Mouse (Mus musculus): ENCODE measurements around the gene Ndrg3.
A peak's percentile ranks its signal among the peaks of the same experiment; 100 is the strongest.

Ndrg3 gene

GRCm38 (mm10) chr2:156991470-156992319, at the start of gene Ndrg3:
Gene Ndrg3 (minus strand): TSS chr2:156992056.
- peak; percentile 99 for DNase-seq (ENCODE audit: low read depth)

GRCm38 (mm10) chr2:157041421-157041820, 49.6 kb upstream of the Ndrg3 start:
- DNase-seq (ENCODE audit: low read depth): no peak

- DNase-seq (ENCODE audit: low read depth): no peak
Observed at GRCm38 (mm10) chr2:157040649-157041046, 48.8 kb upstream of the Ndrg3 start.

- DNase-seq (ENCODE audit: low read depth): no peak
Observed at GRCm38 (mm10) chr2:157039900-157040648, 48.2 kb upstream of the Ndrg3 start.

DNA sequence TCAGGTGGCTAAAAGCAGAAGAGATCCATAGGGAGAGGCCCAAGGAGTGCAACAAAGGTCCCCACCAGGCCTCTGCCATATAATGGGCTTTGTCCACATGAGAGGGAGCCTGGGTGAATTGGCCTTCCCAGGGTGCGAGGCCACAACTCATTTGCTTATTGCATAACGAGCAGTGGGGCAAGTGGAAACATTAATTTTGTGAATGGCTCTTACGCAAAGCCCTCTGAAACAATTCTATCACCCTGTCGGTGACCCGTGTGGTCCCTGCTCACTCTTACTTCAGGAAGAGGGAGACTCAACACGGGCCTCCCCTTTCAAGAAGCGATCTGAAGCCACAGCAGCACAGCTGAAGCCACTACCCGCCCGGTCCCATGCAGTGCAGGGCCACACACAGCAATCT, 45.4 kb upstream of the Ndrg3 start:
- no peak for DNase-seq (ENCODE audit: low read depth)

DNA sequence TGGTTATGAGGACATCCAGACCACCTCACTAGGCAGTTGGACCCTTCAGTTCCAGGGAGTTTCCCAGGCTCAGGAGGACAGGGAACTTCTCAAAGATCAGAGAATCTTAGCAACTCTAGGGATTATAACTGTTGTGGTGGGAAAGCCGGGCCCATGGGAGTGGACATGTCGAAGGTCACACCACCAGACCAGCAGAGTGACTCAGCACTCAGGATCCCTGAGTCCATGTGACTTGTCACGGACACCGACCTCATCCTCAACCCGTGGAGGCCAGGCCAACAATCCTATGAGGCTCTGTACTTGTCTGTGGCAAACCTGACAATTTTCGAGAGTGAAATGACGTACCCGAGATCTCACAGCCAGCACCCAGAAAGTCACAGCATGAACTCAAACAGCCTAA, 44.5 kb upstream of the Ndrg3 start:
- DNase-seq (ENCODE audit: low read depth): no peak

DNA sequence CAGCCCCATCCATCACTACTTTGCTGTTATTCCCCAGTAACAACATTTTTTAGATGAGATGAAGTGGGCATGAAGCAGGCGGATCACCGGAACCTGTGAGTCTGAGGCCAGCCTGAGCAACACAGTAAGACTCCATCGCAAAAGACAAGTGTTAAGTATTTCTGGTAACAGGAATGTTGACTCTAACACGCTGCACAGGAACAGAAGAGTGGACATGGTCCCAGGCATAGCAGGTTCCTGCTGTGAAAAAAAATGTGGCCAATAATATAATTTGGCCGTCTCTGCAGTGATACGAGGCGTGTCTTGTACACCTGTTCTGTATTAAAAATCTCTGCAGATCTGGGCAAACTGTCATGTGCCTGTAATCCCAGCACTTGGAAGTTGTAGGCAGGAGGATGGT, 43.5 kb upstream of the Ndrg3 start:
- no peak for DNase-seq (ENCODE audit: low read depth)

DNA sequence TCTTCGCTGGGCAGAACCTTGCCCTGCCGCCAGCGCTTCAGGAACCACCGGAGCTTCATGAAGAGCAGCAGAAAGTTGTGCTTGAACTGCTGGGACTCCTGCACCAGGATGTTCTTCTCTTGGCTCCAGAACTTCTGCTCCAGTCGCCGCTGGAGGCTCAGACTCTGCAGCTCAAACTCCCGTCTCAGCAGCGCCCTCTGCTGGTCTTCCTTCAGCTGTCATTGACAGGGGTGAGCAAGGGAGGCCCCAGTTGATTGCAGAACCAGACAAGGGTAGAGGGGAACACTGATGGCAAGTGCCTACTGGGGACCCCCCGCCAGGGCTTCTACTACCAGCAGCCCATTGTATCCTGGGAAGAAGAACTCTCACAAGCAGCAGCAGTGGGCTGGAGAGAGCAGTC, 38.9 kb upstream of the Ndrg3 start:
- peak; percentile 86 for DNase-seq (ENCODE audit: low read depth)

GRCm38 (mm10) chr2:157028261-157028660, 36.4 kb upstream of the Ndrg3 start:
- DNase-seq (ENCODE audit: low read depth): no peak

- DNase-seq (ENCODE audit: low read depth): no peak
Observed at GRCm38 (mm10) chr2:157027106-157028008, 35.5 kb upstream of the Ndrg3 start.

- DNase-seq (ENCODE audit: low read depth): no peak
Observed at GRCm38 (mm10) chr2:157021156-157021555, 29.3 kb upstream of the Ndrg3 start.

GRCm38 (mm10) chr2:157019228-157019627, 27.4 kb upstream of the Ndrg3 start:
- DNase-seq (ENCODE audit: low read depth): no peak

GRCm38 (mm10) chr2:157016529-157017270, 24.8 kb upstream of the Ndrg3 start:
- DNase-seq (ENCODE audit: low read depth): no peak

GRCm38 (mm10) chr2:157012341-157012740, 20.5 kb upstream of the Ndrg3 start:
- DNase-seq (ENCODE audit: low read depth): no peak

- DNase-seq (ENCODE audit: low read depth): no peak
Observed at GRCm38 (mm10) chr2:157010634-157011310, 18.9 kb upstream of the Ndrg3 start.

GRCm38 (mm10) chr2:157010121-157010520, 18.3 kb upstream of the Ndrg3 start:
- no peak for DNase-seq (ENCODE audit: low read depth)

DNA sequence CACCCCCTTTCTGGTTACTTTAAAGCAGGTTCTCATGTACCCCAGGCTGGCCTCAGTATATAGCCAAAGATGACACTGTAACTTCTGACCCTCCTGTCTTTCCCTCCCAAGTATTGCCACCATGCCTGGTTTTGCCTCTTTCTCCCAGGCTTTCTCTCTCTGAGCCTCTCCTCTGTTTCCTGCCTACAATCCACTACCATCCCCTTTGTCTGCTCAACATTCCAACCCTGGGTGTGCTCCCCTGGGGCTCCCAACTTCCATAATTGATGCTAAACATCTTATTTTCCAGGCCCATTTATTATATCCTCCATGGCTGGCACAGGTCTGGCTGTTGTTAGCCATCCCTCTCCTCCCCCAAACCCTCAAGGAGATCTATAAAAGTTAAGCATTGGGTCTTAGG, 16.7 kb upstream of the Ndrg3 start:
- DNase-seq (ENCODE audit: low read depth): no peak

- no peak for DNase-seq (ENCODE audit: low read depth)
Observed at GRCm38 (mm10) chr2:157007234-157007596, 15.4 kb upstream of the Ndrg3 start.

DNA sequence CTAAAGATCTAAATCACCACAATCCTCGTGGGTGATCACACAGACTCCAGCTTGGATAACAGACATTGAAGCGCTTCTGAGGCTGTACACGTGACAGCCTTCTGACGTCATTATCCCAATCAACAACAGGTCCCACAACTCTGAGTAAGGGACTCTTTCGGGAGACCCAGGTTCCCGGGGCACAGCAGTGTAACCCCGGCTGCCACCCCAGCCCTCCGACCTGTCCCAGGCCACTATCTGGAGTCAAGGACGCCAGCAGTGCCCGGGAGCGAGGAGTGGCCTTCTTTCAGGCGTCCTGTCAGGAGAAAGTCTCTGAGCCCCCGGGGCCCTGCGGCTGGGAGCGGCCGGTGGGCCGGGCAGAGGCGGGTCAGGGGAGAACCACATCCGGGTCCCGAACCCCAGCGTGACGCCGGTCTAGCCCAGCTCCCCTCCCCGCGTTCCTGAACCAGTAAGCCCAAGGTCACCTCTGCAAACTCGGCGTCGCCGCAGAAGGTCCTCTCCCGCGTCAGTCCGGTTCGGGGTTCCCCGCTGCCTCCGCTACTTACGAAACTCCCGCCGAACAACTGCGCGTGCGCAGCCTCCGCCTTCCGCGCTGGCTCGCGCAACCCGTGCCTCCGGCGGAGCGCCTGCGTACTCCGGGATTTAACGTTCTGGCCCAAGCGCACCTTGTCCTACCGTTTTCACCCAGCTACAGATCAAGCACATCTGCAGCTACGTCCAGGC, 14.8 kb upstream of the Ndrg3 start, which contains the start of gene Dsn1:
Dsn1 (minus strand) TSS at position 644 of the 723 bp plus-strand sequence.
- DNase-seq (ENCODE audit: low read depth): peak; percentile 95

DNA sequence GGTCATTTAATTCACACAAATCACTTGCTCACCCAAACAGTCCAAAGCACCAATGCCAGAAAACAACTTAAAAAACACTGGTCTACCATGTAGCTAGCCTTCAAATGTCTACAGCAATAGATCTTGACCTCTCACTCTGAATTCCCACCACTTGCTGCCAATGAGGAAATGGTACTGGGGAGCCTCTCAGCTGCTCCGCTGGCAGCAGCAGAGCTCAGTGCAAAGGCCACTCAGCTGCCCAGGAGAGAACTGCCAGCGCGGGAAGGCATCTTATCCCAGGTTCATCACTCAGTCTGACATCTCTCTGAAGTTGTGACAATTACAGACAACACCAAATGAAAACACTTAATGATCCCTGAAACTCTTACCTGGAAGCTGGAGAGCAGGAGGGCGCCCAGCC, 10.5 kb upstream of the Ndrg3 start:
- no peak for DNase-seq (ENCODE audit: low read depth)
